Mouse (Mus musculus) 3T3-L1 (cell line): ENCODE measurements around the gene Rasgrp3.

ENCODE experiments used
- DNase-seq: peaks from one replicate; pipeline ENCODE4 v3.0.0-alpha.2; 2015; ENCODE audit warnings: low read depth, low spot score

The Rasgrp3 gene

DNA sequence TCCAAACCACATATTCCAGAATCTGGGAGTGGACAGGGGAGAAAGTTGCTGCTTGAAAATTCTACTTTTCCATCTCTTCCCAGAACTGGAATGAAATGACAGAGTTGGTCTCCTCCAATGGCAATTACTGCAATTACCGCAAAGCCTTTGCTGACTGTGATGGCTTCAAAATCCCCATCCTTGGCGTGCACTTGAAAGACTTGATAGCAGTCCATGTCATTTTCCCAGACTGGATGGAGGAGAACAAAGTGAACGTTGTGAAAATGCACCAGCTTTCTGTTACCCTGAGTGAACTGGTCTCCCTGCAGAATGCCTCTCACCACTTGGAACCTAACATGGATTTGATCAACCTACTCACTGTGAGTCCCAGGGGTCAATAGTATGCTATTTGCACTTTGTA is 67.3 kb downstream of the Rasgrp3 start:
- no peak for DNase-seq

GRCm38 (mm10) chr17:75505053-75505452 is 69.4 kb downstream of the Rasgrp3 start:
- no peak for DNase-seq

DNA sequence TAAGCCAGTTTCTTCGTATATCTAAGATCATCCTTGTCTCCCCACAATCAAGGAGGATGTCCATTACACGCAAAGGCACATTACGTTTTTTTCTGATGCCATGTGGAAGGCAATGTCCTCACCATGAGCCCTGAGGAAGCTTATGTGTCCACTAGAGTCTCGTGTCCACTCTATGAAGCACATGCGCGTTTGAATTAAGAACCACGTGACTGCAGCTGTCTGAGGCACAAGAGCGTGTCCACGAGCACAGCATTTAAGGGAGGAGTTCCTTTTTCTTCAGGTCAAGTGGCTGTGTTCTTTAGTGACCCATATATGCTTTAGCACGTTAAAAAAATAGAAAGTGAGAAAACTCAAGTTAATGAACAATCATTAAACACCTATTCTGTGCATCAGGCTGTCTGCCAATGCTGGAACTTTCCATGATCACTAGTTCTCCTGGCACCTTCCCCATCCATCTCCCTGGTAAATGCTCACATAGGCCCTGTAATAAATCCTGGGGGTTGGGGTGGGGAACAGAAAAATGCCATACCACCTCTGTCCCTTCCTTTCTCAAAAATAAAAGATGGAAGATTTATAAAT is 70.5 kb downstream of the Rasgrp3 start:
- no peak for DNase-seq

GRCm38 (mm10) chr17:75506708-75507641 is 71.3 kb downstream of the Rasgrp3 start:
- no peak for DNase-seq

GRCm38 (mm10) chr17:75509257-75509656 is 73.6 kb downstream of the Rasgrp3 start:
- no peak for DNase-seq

GRCm38 (mm10) chr17:75516591-75516990 is 80.9 kb downstream of the Rasgrp3 start:
- DNase-seq = peak; percentile 62

DNA sequence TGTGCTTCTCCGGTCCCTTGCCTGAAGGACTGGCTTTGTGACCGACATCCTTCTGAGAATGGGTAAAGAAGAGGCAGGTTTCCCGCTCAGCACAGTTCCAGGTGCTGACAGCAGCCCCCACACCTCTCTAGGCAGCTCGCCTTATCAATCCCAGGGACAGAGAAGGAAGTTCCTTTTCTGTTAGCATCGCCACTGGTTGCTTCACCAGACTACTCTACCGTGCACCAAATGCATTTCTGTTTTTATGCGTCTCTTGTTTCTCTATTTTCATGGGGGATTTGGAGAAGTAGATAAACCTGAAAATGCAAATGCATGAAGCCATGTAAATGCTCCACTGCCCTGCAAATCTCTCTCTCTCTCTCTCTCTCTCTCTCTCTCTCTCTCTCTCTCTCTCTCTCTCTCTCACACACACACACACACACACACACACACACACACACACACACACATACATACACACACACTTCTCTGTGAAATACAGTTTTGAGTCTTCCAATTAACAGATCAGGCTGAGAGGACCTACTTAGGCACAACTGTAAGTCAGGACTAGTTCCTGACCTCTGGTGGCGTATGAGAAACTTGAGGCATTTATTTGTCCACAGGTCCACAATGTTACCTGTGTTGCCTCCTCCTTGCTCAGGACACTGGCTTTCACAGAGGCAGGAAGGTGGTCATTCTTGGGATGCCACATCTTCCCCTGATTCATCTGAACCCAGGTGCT is 82.6 kb downstream of the Rasgrp3 start:
- no peak for DNase-seq

DNA sequence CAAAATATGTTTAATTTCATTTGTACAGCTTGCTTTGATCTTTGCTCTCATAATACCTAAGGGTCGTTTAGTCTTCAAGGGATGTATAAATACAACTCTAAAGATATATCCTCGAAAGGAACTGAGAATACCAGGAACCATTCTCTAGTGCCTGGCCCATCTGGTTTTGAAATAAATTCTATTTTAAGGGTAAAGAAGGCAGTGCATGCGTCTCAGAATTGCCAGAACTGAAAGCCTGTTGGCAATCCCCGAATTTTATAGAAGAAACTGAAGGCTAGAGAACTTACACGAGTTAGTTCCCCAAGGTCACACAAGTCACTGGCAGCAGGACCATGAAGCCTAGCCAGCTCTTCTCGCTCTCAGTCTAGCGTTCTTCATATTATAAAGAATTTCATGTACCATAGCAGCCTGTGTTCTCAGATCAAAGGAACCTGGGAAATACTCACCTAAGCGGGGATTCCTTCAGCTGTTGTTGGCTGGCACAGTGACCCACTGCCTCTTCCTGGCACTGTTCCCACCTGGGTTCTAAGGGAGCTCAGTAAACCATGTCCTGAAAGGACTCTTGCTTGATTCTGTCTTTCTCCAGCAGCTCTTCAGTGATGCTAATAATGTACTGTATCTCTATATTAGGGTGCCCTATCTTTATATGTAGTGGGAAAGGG is 83.7 kb downstream of the Rasgrp3 start:
- no peak for DNase-seq

GRCm38 (mm10) chr17:75521236-75521842 is 85.6 kb downstream of the Rasgrp3 start:
- DNase-seq = no peak

DNA sequence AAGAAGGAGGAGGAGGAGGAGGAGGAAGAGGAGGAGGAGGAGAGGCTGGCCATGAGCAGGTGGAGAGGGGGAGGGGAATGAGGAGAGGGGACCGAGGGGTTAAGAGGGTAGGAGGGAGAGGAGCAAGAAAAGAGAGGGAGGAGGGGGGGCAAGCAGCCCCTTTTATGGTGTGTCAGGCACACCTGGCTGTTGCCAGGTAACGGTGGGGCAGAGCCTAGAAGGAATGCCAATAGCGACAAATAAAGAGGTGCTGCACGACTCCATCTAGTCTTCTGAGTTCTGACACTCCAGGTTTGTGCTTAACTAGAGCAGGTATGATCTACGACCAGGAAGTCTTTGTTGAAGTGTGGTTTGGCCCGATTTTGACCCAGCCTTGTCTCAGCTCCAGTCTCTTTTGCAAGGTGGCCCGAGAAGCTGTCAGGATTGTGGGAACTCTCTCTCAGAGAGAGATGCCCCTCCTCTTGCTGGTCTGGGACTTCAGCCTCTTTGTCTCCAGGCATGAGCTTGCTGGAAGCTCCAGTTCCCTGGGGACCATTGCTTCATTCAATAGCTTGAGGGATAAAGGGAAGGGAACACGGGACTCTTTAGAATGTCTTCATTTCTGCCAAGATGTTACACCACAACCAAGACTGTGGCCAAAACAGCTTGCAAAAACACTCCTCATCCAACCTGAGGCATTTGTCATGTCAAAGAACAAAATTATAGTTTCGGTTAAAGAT is 86.8 kb downstream of the Rasgrp3 start:
- peak; percentile 97 for DNase-seq

DNA sequence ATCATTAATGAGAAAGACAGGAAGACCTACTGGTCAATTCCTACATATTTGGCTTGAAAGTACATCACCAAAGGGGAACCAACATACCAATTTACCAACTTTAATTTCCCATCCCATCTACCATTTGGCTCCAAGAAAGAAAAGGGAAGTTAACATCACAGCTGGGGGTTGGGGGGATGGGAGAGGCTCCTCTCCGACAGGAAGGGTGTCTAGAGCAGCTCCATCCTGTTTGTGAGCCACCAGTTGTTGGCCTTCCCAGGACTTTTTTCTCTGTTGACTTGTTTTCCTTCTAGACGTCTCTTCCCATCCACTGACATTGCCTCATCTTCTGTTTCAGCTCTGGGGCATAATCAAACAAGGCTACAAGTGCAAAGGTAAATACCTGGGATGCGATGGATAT is 88.1 kb downstream of the Rasgrp3 start:
- DNase-seq = no peak

DNA sequence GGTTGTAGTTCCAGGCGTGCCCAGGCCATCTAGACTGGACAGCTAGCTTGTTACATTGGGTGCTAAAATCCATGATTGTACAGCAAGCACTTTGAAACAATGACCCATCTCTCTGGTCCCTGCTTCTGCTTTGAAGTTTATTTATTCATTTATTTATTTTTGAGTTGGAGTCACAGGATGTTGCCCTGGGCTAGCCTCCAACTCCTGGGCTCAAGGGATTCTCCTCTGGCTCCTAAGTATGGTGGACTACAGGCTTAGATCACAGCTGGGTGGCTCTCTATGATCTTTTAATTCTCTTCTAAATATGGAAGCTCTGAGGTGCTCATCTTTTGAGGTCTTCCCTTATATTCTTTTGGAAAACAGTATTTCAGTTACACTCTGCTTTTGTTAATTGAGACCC is 90.7 kb downstream of the Rasgrp3 start:
- no peak for DNase-seq

GRCm38 (mm10) chr17:75529222-75529935 is 93.7 kb downstream of the Rasgrp3 start:
- DNase-seq = no peak

DNA sequence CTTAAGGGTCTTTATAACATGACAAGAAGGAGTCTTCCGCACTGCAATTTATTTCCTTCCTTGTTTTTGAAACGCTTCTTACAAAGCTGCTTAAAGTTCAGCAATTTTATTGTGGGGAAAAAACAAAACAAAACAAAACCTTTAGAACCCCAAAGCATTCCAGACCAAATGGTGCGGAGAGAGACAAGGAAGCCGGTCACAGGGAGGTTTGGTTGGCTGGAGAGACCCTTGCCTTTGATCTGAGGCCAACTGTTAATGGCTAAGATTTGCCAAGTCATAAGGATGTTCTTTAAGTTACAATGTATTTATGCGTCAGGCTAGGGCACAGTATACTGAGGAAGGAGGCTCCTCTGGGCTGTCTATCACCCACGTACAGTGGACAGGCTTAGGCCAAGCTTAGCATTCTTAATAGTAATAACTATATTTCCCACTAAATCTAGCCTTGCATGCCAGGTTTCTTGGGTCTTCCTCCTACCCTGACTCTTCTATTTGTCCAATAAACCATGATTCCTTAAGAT is 96.8 kb downstream of the Rasgrp3 start:
- no peak for DNase-seq

- no peak for DNase-seq
Measured at GRCm38 (mm10) chr17:75534314-75535020, 98.8 kb downstream of the Rasgrp3 start.

DNA sequence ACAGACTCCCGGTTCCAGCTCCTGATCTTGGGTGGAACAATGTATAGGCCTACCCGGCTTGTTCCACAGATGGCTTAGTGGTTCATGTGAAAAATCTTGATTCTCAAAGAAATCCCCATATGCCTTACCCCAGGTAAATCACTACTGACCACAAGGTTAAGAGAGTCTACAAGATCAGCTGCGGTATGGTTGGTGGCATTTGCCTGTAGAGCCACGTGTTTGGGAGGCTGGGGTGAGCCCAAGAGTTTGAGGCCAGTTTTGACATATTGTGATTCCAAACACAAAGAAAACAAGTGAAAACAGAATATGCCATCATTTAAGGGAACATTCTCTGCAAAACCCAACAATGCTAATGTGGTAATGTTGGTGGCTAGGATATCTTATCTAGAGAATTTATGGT is 99.9 kb downstream of the Rasgrp3 start:
- no peak for DNase-seq

DNA sequence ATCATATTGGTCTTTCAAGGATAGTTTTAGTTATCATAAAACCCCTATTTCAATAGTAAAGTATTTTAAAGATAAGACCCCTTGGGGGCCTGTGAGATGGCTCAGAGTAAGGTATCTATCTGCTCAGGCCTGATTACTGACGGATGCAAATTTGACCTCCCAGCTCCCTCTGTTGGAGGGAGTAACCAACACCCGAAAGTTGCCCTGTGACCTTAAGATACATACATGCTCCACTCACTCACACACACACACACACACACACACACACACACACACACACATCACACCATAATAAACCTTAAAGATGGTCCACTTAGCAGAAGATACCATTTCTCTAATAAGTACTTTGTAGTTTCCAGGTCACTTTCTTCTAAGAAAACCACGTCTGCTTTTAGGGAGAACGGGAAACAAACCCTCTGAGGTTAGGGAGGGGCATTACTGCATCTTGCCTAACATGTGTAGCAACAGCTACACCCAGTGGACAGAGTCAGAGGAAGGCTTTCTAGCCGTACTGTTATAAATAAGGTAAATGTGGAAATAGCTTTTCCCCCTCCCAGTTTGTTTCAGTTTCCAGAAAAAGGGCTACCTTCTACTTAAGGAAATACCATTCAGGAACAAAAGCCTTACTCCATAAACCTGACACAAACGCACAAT is 100.8 kb downstream of the Rasgrp3 start:
- peak; percentile 72 for DNase-seq

- DNase-seq = no peak
Measured at GRCm38 (mm10) chr17:75537050-75537445, 101.4 kb downstream of the Rasgrp3 start.

DNA sequence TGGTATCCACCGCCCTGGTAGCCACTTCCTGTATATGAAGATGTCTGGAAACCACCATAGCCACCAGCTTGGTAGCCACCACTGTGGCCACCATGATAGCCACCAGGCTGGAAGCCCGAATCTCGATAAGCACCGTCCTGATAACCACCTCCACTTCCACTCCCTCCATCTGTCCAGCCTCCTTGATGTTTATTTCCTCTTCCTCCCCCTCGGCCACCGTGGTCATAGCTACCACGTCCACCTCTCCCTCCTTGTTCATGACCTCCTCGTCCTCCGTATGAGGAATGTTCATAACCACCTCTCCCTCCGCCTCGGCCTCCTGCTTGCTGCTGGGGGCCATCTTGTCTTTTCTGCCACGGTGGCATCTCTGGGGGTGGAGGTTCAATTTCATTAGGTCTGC is 102.7 kb downstream of the Rasgrp3 start:
- DNase-seq = no peak
